Mouse (Mus musculus): ENCODE data around the gene Slirp.
"Not testable (repeated sequence)": the region's sequence is repeated elsewhere in the genome, so short reads cannot be mapped to it uniquely, and the experiment has no call there.

The Slirp gene

GRCm38 (mm10) chr12:87428885-87429284 lies 14.8 kb upstream of the Slirp start:
- DNase-seq (ENCODE audit: low spot score in 2 of 2) = no peak

DNA sequence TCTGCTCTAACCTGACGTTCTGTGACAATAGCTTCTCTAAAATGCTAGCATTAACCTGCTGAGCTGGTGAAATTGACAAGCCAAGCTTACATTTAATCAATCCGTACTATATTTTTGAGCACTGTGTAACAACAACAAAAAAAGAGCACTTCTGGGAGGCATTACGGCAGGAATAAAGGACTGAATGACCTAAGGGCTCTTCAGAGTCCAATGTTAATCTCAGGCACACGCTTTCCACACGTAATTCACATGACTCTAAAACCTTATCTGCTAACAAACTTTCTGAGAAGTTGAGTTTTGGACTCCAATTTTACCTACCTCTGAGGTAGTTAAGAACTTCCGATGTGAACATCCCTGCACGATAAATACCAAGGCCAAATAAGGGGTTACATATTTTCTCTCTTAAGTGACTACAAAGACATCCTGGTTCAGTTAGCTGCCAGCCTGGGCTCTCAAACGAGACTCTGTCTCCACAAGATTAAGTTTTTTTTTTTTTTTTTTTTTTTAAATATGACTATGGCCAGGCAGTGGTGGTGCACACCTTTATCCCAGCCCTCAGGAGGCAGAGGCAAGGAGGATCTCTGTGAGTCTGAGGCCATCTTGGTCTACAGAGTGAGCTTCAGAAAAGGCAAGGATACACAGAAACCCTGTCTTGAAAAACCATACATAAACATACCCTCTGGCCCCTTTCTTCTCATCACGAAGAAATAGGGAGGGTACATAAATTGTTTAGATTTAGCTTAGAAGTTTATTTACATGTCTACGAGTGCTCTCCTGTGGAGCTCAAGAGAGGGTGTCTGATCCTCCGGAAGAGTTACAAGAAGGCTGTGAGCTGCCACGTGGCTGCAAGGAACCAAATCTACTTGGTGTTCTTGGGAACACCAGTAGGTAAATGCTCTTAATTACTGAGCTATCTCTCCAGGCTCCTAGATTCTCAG lies 1.2 kb upstream of the Slirp start:
- DNase-seq (ENCODE audit: low spot score in 2 of 2) = no peak

GRCm38 (mm10) chr12:87443115-87443699 lies 489 bp upstream of the Slirp start:
- DNase-seq (ENCODE audit: low spot score in 2 of 2) = no peak

GRCm38 (mm10) chr12:87444211-87444610 lies 515 bp downstream of the Slirp start:
- DNase-seq (ENCODE audit: low spot score in 2 of 2) = no peak

- no peak for DNase-seq (ENCODE audit: low spot score in 2 of 2)
Measured at GRCm38 (mm10) chr12:87449456-87449855, 5.8 kb downstream of the Slirp start.

DNA sequence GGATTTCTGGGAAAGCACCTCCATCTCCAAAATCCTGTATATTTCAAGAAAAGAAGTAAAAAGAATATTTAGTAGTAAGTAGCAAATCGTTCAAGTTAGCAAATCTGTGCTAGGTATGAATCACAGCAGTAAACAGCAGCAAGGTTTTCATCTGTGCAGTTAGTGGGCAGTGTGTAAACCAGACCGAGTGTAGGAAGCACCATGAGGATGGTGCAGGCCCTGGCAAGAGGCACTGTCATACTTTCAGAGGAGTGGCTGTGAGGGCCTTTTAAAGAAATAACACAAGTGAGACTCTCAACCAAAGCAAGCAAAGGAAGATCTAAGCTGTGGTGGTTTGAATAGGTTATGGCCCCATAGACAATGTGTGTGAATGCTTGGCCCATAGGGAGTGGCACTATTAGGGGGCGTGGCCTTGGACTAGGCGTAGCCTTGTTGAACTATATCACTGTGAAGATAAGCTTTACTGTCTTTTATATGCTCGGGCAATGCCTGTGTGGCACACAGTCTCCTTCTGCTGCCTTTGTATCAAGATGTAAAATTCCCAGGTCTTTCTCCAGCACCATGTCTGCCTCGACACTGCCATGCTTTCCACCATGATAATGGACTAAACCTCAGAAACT lies 21.1 kb downstream of the Slirp start:
- DNase-seq (ENCODE audit: low spot score in 2 of 2) = no peak

DNA sequence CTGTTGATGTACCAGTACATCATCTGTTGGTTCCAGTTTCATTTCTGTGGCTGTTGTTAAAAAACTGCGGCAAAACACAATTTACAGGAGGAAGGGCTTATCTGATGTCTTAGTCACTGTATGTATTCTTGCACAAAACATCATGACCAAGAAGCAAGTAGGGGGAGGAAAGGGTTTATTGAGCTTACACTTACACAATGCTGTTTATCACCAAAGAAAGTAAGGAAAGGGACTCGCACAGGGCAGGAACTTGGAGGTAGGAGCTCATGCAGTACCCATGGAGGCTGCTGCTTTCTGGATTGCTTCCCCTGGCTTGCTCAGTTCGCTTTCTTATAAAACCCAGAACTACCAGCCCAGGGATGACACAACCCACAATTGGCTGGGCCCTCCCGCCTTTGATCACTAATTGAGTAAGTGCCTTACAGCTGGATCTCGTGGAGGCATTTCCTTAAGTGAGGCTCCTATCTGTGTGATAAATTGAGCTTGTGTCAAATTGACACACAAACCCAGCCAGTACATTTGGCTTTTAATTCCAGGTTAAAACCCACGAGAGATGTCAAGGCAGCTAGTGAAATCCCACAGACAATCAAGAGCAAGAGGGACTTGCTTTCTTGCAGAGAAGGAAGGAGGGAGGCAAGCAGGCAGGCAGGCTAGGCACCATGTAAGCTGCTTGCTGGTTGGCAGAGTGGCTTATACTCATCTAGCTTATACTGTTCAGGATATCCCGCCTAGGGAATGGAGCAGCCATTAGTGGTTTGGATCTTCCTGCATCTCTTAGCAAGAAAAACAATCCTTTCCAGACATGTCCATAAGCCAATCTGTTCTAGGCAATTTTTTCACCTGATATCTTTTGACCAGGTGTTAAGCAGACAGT lies 26.8 kb downstream of the Slirp start:
- DNase-seq (ENCODE audit: low spot score in 2 of 2) = no peak

DNA sequence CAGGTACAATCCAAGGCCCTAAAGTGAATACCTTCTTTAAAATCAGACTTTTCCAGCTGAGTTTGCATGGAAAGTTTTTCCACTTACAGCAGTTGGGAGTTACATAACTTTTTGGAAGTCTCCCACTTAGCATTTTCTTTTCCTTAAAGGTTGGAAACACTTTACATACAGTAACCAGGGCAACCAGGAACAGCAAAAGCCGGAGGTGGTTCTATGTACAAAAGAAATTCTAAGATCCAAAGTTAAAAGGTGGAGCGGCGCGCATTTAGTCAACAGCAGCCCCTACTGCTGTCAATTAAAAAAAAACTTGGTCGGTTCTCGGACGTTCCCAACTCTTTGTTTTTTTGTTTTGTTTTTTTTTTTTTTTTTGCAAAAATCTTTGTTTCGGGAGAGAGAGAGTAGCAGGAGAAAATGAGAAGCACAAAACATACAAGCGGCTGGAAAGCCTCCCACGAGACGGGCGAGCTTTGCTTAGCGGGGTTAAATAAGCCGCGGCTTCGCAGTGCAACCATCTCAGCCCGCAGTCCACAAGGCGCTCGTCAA lies 27.8 kb downstream of the Slirp start:
- no peak for DNase-seq (ENCODE audit: low spot score in 2 of 2)

- DNase-seq (ENCODE audit: low spot score in 2 of 2) = peak; percentile 86 to 92
Measured at GRCm38 (mm10) chr12:87471964-87472786, 28.5 kb downstream of the Slirp start, which contains the start of gene Snw1. Gene Snw1 (minus strand): TSS chr12:87472274.

- DNase-seq (ENCODE audit: low spot score in 2 of 2) = no peak
Measured at GRCm38 (mm10) chr12:87474756-87475155, 31.1 kb downstream of the Slirp start.

GRCm38 (mm10) chr12:87482482-87482881 lies 38.8 kb downstream of the Slirp start:
- DNase-seq (ENCODE audit: low spot score in 2 of 2) = not testable (repeated sequence)

- DNase-seq (ENCODE audit: low spot score in 2 of 2) = not testable (repeated sequence)
Measured at GRCm38 (mm10) chr12:87488683-87489082, 45.0 kb downstream of the Slirp start.

- not testable (repeated sequence) for DNase-seq (ENCODE audit: low spot score in 2 of 2)
Measured at GRCm38 (mm10) chr12:87494421-87494820, 50.7 kb downstream of the Slirp start, which contains the start of gene Gm5788. Gene Gm5788 (plus strand): TSS chr12:87494721.
